Mouse (Mus musculus): ENCODE results near the gene Slc23a3.

Gene Slc23a3

DNA sequence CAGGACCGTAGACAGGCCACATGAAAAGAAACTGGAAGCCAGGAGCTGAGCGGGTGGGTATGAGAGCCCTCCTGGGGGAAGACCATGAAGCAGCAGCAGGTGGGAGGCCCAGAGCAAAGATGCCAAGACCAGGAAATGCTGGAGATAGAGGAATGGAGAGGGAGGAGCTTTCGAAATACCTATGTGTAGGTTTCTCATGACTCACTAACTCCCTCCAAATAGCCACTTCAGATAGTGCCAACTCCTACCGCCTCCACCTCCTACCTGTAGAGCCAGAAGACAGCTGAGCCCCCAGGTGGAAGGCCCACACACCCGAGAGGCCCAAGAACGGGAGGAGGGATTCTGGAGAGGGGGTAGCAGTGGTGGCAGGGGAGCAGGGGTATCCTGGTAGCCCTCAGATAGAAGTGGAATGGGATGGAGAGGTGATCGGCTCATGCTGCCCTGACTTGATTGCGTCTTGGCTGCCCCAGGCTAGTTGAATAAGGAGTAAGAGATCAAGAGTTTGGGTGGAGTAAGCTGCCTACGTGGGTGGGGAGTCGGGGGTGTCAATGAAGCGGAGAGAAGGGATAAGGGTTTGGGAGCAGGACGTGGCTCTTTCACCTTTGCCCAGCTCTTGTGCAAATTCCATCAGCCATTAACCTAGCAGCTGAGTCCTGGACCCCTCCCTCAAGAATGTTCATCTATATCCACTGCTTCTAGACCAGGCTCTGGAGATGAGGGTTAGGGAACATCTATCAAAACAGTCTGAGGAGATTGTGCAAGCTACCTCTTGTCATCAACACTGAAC lies at the start of gene Slc23a3:
Slc23a3 (minus strand) TSS at position 470 of the 787 bp plus-strand sequence.
- DNase-seq (ENCODE audit: low spot score): no peak

DNA sequence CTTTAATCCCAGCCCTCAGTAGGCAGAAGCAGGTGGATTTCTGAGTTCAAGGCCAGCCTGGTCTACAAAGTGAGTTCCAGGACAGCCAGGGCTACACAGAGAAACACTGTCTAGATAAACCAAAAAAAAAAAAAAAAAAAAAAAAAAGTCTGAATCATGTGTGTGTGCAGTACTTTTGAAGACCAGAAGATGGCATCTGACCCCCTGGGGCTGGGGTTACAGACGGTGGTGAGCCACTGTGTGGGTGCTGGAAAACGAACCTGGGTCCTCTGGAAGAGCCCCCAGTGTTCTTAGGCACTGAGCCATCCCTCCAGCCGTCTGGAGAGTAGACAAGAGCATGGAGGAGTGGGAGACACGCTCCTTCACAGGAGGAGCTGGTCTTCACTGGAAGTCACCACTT lies 48.5 kb upstream of the Slc23a3 start:
- no peak for DNase-seq (ENCODE audit: low spot score)

DNA sequence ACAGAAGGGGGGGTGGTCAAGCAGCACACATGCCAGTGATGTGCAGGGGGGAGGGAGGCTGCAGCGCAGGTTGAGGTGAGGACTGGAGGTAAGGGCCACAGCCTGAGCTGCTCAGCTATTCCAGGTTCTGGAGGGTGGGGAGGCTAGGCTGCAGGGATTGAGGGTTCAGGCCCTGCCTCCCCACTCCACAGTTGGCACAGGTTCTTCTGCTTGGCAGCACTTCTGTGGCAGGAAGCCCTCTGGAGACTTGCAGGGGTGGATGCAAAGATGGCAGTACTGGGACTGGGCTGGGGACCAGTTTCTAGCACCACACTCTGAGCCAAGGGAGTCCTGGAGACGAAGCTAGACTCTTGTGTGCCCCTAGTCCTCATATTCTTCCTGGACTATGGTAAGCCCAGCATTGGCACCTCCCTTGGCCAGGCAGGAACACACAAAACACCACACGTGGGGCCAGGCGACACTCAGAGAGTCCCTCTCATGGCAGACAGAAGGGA lies 47.7 kb upstream of the Slc23a3 start:
- no peak for DNase-seq (ENCODE audit: low spot score)

DNA sequence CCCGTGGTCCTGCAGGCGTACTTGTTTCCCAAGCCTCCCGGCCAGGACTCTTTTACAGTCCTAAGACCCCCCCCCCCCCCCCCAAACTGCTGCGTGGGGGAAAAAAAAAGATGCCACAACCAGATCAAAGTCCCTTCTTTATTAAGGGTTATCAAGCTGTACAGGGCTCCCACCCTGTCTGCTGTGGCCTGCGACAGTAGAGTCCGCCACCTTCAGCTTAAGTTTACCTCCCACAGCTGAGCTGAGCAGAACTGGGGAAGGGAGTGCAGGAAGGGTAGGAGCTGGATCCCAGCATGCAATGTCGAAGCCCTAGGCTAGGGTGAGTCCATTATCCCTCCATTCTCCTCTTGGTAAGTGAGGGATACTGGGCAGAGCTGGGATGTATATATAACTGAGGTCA lies 47.1 kb upstream of the Slc23a3 start:
- no peak for DNase-seq (ENCODE audit: low spot score)

DNA sequence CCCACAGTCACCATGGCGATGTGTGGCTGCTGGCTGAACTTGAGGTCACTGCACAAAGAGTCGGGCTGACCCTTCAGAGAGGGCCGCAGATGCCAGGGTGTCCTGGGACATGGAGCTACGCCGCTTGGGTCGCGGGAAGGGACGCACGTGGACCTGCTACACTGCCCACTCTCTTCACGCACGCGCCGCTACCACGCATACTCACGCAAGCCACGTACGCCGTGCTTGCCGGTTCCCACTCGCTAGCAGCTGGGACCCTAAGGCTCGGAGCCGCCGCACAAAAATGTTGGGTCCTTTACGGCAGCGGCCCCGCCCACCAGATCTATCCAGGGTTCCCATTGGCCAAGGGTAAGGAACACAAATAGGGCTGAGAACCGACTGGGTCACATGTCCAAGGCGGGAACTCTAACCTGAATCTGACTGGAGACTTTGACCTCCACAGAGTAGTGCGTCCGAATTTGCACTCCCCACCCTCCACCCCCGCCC lies 46.5 kb upstream of the Slc23a3 start, which contains the start of gene Abcb6:
Abcb6 (minus strand) TSS at position 288 of the 486 bp plus-strand sequence.
- peak; percentile 96 for DNase-seq (ENCODE audit: low spot score)

DNA sequence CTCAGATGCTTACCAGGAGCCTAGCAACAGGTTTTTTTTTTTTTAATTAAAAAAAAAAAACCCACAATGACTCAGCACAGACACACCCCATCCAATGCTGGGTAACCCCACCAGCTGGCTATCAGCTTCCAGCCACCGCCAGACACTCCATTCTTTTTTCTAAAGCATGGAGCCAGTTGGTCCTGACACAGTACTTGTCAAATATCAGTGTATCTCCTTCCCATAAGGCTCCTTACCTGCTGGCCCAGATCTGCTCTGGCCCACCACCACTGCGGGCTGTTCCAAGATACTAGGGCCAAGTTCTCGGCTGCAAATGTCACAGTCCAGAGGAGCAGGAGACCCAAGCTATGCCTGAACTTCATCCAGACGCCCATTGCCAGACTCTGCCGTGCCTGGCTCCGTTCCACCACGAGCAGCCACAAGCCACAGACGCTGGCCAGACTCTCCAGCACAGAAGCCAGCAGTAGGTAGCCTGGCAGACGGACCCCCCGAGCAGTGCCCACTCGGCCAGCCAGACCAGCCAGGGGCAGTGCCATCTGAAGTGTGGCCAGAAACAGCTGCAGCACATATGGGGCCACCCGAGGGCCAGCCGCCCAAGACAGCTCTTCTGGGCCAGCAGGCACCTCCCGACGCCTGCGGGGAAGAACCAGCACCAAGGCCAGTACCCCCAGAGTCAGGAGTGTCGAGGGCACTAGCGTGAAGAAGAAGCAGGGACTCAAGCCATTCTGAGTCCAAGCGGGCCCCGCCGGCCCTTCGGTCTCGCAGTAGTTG lies 45.8 kb upstream of the Slc23a3 start:
- no peak for DNase-seq (ENCODE audit: low spot score)

DNA sequence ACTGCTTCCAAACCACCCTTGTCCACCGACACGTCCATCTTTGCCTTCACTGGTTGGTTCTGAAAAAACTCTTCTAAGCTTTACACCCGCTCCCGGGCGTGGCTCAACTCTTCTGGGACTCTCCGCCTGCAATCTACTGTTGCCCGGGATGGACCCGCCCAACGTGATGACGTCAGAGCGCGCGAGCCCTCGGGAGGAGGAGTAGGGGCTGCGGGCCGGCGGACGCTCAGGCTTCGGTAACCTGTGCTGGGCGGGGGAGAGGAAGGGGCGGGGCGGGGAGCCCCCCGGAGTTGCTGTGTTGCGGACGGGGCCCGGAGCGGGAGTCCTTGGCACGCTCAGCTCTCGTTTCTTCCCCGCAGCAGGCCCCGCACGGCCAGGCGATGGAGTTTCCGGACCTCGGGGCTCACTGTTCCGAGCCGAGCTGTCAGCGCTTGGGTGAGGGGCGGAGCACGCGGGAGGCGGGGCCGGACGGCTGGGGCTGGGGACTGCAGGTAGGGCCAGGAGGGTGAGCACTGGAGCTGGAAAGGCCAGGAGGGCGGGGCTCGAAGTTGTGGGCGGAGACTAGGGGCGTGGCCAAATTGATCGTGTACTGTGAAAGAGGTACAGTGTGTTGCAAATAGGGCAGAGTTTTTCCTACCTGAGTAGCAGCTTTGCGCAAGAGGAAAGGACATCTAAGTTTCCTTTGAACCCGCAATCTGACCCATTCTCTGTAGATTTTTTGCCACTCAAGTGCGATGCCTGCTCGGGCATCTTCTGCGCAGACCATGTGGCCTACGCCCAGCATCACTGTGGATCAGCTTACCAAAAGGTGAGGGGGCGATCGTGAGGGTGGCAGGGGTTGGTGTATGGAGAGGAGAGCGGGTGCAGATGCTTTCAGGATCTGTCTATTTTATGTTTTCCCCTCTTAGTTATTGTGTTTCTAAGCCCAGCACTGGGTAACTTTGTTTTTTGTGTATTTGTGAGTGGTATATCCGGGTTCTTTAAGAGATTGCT lies 35.1 kb upstream of the Slc23a3 start, which contains the start of gene Zfand2b:
Zfand2b (plus strand) TSS at position 175 of the 993 bp plus-strand sequence.
- peak; percentile 98 for DNase-seq (ENCODE audit: low spot score)

DNA sequence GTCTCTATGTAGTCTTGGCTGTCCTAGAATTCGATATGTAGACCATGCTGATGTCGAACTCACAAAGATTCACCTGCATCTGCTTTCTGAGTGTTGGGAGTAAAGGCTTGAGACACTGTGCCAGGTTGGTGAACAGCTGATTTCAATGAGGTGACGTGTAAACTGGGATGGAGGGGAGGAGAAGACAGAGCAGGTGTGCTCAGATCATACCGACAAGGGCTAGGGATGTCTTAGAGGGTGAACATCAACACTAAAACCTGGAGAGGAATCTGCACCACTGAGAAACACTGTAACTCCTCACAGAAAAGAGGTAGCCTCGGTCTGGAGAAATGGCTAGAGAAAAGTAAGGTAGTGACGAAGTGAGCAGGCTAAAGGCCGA lies 34.4 kb upstream of the Slc23a3 start:
- no peak for DNase-seq (ENCODE audit: low spot score)

DNA sequence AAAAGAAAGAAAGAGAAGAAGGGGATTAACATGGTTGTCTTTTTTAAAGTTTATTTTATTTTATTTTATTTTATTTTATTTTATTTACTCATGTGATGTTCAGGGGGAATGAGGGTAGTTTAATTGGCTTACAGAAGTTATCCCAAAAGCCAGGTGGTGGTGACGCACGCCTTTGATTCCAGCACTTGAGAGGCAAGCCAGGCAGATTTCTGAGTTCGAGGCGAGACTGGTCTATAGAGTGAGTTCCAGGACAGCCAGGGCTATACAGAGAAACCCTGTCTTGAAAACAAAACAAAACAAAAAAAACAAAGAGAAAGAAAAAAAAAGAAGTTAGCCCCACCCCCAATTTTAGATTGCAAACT lies 26.5 kb upstream of the Slc23a3 start:
- DNase-seq (ENCODE audit: low spot score): no peak

DNA sequence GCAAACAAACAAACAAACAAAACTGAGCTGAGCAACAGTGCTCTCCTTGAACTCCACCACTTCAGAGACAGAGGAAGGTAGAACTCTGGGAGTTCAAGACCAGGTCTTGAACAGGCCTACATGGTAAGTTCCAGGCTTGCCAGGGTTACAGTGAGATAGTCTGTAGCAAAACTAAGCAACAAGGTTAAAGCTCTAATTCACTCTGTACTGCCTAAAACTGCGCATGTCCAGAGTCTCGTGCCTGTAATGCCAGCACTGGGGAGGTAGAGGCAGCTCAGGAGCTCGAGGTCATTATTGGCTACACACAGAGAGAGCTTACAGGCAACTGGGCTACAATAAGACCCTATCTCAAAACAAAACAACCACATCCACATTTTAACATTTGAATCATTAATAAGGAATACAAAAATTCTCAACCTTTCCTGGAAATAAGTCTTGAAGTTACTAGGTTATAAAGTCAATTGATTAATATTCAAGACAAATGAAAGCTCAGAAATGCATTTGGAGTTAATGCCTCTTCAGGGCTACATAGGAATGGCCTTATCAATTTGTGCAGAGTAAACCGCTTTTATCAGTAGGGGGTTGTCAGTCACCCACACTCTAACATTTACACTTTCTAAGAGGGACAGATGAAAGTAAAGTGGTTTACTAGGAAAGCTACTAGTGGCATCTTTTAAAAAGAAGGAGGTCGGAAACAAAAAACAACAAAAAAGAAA lies 26.0 kb upstream of the Slc23a3 start:
- DNase-seq (ENCODE audit: low spot score): no peak

DNA sequence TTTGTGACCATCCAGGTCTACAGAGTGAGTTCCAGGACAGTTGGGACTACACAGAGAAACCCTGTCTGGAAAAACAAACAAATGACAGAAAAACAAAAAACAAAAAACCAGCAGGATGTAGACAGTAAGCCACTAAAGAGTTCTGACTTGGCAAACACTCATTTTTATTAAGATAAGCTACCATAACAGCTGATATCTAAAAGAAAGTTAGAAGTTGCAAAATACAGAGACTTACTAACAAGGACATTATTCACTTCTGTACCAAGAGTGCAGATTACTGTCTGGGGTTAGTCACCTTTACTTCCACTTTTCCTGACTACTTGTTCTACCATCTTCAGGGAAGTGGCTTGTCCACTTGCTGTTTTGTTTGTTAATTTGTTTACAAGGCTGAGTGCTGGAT lies 25.3 kb upstream of the Slc23a3 start:
- DNase-seq (ENCODE audit: low spot score): no peak

DNA sequence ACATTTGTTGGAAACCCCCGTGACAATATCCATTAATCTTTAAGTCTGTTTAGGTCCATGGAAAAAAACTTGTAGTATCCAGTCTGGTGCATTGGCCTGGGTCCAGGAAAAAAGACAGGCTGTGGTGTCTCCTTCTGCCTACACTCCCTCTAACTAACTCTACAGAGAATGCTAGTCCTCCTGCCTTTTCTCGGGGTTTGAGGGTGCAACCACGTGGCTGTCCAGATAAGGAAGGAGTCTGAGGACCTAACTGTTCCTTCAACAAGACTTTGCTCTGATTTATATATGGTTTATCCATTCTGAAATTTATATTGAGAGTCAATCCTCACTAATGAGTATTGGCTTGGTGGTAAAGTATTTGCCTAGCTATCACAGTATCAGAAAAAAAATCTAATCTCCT lies 22.1 kb upstream of the Slc23a3 start:
- DNase-seq (ENCODE audit: low spot score): no peak

DNA sequence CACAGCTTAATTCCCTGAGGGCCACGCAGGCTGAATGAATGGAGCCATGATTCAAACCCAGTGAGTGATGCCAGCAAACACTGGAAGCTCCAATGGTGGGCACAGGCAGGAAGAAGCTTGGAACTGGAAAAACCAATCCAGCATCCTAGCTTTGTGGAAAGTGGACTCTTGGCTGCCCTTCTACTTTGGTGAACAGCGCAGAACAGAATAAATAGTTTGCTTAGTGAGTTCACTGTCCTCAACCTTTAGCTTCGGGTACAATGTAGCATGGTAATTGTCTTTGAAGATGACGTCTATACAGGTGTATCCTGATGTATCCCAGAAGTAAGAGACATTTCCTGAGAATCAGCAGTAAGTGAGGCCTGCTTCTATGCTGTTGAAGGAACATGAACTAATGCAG lies 15.0 kb upstream of the Slc23a3 start:
- DNase-seq (ENCODE audit: low spot score): no peak

DNA sequence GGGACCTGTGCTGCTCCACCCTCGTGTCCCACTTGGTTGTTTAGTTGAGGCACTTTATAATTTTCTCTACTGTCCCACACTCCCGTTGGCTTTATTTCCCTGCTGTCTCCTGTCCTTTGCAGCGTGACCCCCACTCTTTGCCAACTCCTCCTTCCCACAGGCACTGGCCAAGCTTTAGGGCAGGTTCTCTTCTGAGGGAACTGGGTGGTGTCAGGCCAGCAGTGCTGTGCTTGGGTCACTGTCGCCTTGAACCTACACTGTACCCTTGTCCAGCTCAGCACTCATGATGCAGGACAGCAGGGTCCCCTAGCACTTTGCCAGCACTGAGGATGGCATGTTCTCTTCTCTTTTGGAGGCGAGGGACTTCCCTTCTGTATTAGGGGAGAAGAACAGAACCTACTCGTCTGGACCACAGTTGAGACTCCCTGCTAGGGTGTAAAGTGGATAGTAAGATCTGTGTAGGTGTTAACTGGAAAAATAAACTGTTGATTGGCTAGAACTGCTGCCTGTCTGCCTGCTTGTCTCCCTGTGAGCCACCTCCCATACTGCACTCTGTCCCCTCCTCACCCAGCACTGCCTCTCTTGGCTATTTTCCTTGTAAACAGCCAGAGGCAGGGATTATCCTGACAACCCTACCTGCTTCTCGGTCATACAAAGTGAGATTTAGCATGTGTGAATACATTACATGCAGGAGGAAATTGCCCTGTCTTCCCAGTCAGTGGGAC lies 13.9 kb upstream of the Slc23a3 start:
- no peak for DNase-seq (ENCODE audit: low spot score)

DNA sequence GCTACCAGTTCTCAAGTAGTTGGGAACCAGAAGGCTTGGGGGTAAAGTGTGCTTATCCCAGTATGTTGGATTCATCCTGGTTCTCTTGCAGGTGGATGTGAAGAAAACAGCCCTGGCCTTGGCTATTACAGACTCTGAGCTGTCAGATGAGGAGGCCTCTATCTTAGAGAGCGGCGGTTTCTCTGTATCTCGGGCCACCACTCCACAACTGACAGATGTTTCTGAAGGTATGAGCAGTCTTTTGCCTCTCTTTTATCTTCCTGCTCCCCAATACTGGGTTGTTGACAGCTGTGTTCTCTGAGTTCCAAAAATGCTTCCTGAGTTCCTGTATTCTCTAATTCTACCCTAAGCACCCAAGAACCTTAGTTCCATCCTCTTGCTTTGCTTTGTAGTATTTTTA lies 11.9 kb upstream of the Slc23a3 start:
- no peak for DNase-seq (ENCODE audit: low spot score)

DNA sequence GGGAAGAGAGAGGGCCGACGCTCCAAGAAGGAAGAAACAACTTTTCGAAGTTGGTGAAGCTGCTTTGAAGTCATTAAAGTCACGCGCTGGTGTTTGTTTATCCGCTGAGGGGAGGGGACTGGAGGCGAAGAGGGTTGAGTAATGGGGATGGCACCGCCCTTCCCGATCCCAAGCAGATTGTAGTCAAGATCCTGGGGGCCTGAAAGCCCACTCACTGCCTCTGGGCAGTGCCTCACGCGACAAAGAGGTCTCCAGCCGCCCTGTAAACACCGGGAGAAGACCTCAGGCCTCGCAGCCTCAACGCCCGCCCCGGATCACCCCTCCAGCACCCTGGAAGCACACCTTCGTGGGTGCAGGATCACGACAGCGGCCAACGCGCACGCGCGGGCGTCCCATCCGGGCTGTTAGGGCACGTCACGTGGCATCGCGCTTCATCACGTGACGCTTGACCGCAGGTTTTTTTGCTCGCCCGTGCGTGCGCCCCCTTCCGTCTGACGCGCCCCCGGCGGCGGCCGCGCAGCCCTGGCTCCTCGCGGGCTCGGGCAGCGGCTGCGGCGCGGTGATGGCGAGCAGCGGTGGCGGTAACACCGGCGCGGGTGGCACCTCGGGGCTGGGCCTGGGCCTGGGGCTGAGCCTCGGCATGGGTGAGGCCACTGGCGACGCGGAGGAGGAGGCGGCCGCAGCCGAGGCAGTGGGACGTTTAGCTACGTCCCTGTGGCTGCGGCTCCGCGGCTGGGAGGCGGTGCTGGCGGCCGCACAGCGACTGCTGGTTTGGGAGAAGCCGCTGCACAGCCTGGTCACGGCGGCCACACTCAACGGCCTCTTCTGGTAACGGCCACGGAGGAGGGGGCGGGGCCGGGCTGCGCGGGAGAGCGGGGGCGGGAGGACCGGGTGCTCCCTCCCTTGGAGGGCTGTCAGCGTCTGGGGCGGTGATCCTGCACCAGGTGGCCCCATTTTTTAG lies 8.9 kb upstream of the Slc23a3 start, which contains the start of the genes Cnppd1 and Retreg2:
Cnppd1 (minus strand) TSS at position 411 of the 961 bp plus-strand sequence.
Retreg2 (plus strand) TSS at position 478 of the 961 bp plus-strand sequence.
- DNase-seq (ENCODE audit: low spot score): peak; percentile 99

DNA sequence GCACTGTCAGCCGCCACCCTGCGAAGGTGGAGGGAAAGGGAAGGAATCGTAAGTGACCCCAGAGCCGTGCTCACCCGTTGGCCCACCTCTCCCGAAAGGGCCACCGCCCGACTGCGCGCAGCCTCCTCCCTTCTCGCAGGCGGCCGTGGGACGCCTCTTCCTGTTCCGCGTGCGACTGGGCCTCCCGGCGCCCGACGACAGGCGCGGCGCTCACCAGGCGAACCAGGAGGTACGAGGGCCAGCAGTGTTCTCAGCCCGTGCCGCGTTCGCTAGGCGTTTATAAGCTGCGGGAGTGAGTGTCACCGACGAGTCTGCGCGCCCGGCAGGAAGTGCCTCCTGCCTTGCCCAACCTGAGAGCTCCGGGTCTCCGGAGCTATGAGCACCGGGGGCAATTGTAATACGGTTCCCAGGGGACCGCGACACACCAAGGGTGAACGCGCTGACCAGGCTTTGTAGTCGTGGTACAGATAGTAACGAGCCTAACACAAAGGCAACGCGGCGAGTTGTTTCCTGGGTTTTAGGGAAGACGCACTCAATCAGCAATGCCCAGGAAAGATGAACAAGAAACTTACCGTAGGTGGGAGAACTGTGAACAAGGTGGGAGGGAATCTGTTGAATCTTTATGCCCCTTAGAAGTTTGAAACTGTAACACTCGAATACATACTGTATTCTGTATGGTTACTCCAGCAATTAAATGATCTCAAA lies 7.9 kb upstream of the Slc23a3 start:
- peak; percentile 64 for DNase-seq (ENCODE audit: low spot score)

DNA sequence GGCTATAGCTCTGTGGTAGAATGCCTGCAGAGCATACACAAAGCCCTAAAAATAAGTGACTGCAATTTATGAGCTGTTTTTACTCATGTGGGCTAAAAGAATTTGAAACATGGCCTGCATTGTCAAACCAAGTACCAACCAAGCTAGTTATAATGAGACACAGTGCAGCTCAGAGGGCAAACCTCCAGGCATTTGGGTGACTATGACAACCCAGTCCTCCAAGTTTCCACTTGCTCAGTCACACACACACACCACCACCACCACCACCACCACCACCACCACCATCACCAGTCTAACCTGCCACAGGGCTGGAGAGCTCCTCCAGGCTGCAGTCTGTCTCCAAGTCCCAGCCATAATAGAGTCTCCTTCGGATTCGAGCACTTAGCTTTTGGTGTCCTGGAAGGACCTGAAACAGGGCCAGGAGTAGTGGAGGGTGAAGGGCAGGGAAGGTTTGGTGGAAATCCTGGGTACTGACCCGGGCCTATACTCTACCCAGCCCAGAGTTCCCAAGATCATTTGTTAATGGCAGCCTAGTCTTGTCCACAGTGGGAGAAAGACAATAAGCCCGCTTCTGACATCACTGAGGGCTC lies 7.0 kb upstream of the Slc23a3 start:
- no peak for DNase-seq (ENCODE audit: low spot score)
